Mouse (Mus musculus): ENCODE measurements at regions not wholly inside any gene's neighbourhood (a gene's known extent, or its start where the extent isn't known, plus 50 kb on each side); places are given as distances from the start of the nearest gene placed in this dataset.

GRCm38 (mm10) chr15:62350862-62351757 is 1428.3 kb upstream of the A1bg start:
- DNase-seq (ENCODE audit: extremely low spot score, low spot score) = no peak

- DNase-seq (ENCODE audit: extremely low spot score, low spot score) = no peak
These were observed 1427.2 kb upstream of the A1bg start for GRCm38 (mm10) chr15:62349981-62350380.

GRCm38 (mm10) chr15:62348956-62349355 is 1426.1 kb upstream of the A1bg start:
- no peak for DNase-seq (ENCODE audit: extremely low spot score, low spot score)

- no peak for DNase-seq (ENCODE audit: extremely low spot score, low spot score)
These were observed 1424.9 kb upstream of the A1bg start for GRCm38 (mm10) chr15:62347697-62348096.

- DNase-seq (ENCODE audit: extremely low spot score, low spot score) = no peak
These were observed 1423.1 kb upstream of the A1bg start for GRCm38 (mm10) chr15:62345893-62346292.

GRCm38 (mm10) chr15:62336454-62337284 is 1413.9 kb upstream of the A1bg start:
- peak; percentile 5 for DNase-seq (ENCODE audit: extremely low spot score, low spot score)

GRCm38 (mm10) chr15:62334256-62335009 is 1411.6 kb upstream of the A1bg start:
- DNase-seq (ENCODE audit: extremely low spot score, low spot score) = peak; percentile 6

GRCm38 (mm10) chr15:62332129-62332528 is 1409.3 kb upstream of the A1bg start:
- no peak for DNase-seq (ENCODE audit: extremely low spot score, low spot score)

- peak; percentile 4 for DNase-seq (ENCODE audit: extremely low spot score, low spot score)
These were observed 1408.5 kb upstream of the A1bg start for GRCm38 (mm10) chr15:62331138-62331800.

- DNase-seq (ENCODE audit: extremely low spot score, low spot score) = peak; percentile 35
These were observed 1406.1 kb upstream of the A1bg start for GRCm38 (mm10) chr15:62328920-62329319.

GRCm38 (mm10) chr15:62328305-62328881 is 1405.6 kb upstream of the A1bg start:
- peak; percentile 26 for DNase-seq (ENCODE audit: extremely low spot score, low spot score)

GRCm38 (mm10) chr15:62327481-62327880 is 1404.7 kb upstream of the A1bg start:
- DNase-seq (ENCODE audit: extremely low spot score, low spot score) = no peak

GRCm38 (mm10) chr15:62326524-62326923 is 1403.7 kb upstream of the A1bg start:
- DNase-seq (ENCODE audit: extremely low spot score, low spot score) = no peak

- no peak for DNase-seq (ENCODE audit: extremely low spot score, low spot score)
These were observed 1402.9 kb upstream of the A1bg start for GRCm38 (mm10) chr15:62325451-62326290.

- DNase-seq (ENCODE audit: extremely low spot score, low spot score) = no peak
These were observed 1398.2 kb upstream of the A1bg start for GRCm38 (mm10) chr15:62320966-62321365.

GRCm38 (mm10) chr15:62314449-62314848 is 1391.6 kb upstream of the A1bg start:
- DNase-seq (ENCODE audit: extremely low spot score, low spot score) = no peak

- no peak for DNase-seq (ENCODE audit: extremely low spot score, low spot score)
These were observed 1379.4 kb upstream of the A1bg start for GRCm38 (mm10) chr15:62302233-62302632.

- DNase-seq (ENCODE audit: extremely low spot score, low spot score) = no peak
These were observed 1378.8 kb upstream of the A1bg start for GRCm38 (mm10) chr15:62301567-62301966.

GRCm38 (mm10) chr15:62297138-62297537 is 1374.3 kb upstream of the A1bg start:
- DNase-seq (ENCODE audit: extremely low spot score, low spot score) = no peak

All from neural tube, embryonic 10.5 days (tissue).